Mouse (Mus musculus) thymus, adult 2 months (tissue): ENCODE measurements around the gene Dlx6. TPM values are rescaled to one million over a fixed set of nuclear protein-coding genes. Genes with fewer than 3 reads are reported as not detected.

Experiments
- DNase-seq: peaks from one replicate; pipeline ENCODE4 v3.0.0; 2021
- H3K27ac ChIP-seq: fragments of 200-500 bp; 2 replicates; pipeline ENCODE4 v1.5.1; 2012; ENCODE audit warnings: low read length, control low read depth; ENCODE audit not compliant: control insufficient read depth, insufficient read depth
- H3K27me3 ChIP-seq: fragments of 200-500 bp; 2 replicates; pipeline ENCODE4 v1.6.1; 2012; ENCODE audit warnings: mild to moderate bottlenecking, low read length, moderate library complexity, mixed read lengths; ENCODE audit not compliant: control insufficient read depth, insufficient read depth
- H3K36me3 ChIP-seq: fragments of 200-500 bp; 2 replicates; pipeline ENCODE4 v1.6.1; 2012; ENCODE audit warnings: mild to moderate bottlenecking, low read length, moderate library complexity; ENCODE audit not compliant: control insufficient read depth, insufficient read depth
- H3K4me1 ChIP-seq: fragments of 200-500 bp; replicated peaks from 2 replicates; pipeline ENCODE4 v1.6.1; 2012; ENCODE audit warnings: low read length; ENCODE audit not compliant: control insufficient read depth, insufficient read depth
- H3K4me3 ChIP-seq: fragments of 200-500 bp; 2 replicates; pipeline ENCODE4 v1.5.1; 2012; ENCODE audit warnings: mild to moderate bottlenecking, low read length, control low read depth, moderate library complexity; ENCODE audit not compliant: control insufficient read depth, insufficient read depth
- CTCF ChIP-seq: fragments of 200-500 bp; IDR thresholded peaks from 2 replicates; pipeline ENCODE4 v1.5.1; 2012; ENCODE audit warnings: mild to moderate bottlenecking, control low read depth, low read length, moderate library complexity, borderline replicate concordance; ENCODE audit not compliant: control insufficient read depth, poor library complexity, insufficient read depth; ENCODE audit errors: extremely low read depth
- POLR2A ChIP-seq: fragments of 200-500 bp; IDR thresholded peaks from 2 replicates; pipeline ENCODE4 v1.6.1; 2012; ENCODE audit warnings: mild to moderate bottlenecking, low read length, control low read depth, moderate library complexity; ENCODE audit not compliant: control insufficient read depth, poor library complexity, insufficient read depth; ENCODE audit errors: extremely low read depth
- WGBS: fragments of 180-500 bp; shearing (Covaris S2); methylation state at CpG from one replicate; pipeline ENCODE4 v1.1.7; 2018; 5-methylcytosine and 5-hydroxymethylcytosine counted together
- polyA plus RNA-seq: library from polyadenylated mRNA; depleted of rRNA; stranded (reverse); fragments of >200 nt; gene quantifications from 2 replicates; pipeline ENCODE4 v1.2.3, GENCODE M21; 2012

Gene Dlx6
- polyA plus RNA-seq, 1 experiment = not detected

GRCm38 (mm10) chr6:6861798-6862428 lies 1.2 kb upstream of the Dlx6 start:
- no peak overlapping the region for H3K4me3 ChIP-seq
- no peaks in the 10 kb centered on the region for H3K36me3 ChIP-seq
- 5% methylated on average over 11 of the region's 11 CpGs for whole genome bisulfite sequencing
- H3K27me3 ChIP-seq = peaks cover 20% of the 10 kb centered on the region
- no peak for DNase-seq
- TF ChIP-seq POLR2A = no peak
- no peak for TF ChIP-seq CTCF
- no peak overlapping the region for H3K27ac ChIP-seq
- H3K4me1 ChIP-seq = no peaks in the 10 kb centered on the region

GRCm38 (mm10) chr6:6862611-6863010 lies 523 bp upstream of the Dlx6 start:
- peak; percentile 13 for DNase-seq
- Histone ChIP-seq H3K36me3 (no peaks in the 10 kb centered on the region), H3K4me3 (no peak overlapping the region), H3K4me1 (no peaks in the 10 kb centered on the region), H3K27me3 (peaks cover 20% of the 10 kb centered on the region), H3K27ac (no peak overlapping the region)
- 9% methylated on average over 23 of the region's 23 CpGs for WGBS
- TF ChIP-seq CTCF (no peak), POLR2A (no peak)

GRCm38 (mm10) chr6:6863955-6864354 lies 821 bp downstream of the Dlx6 start:
- Histone ChIP-seq H3K36me3 (no peaks in the 10 kb centered on the region), H3K27ac (no peak overlapping the region), H3K4me1 (no peaks in the 10 kb centered on the region), H3K27me3 (peaks cover 18% of the 10 kb centered on the region), H3K4me3 (no peak overlapping the region)
- no peak for DNase-seq
- TF ChIP-seq POLR2A = no peak
- TF ChIP-seq CTCF = no peak
- 5% methylated on average over 21 of the region's 21 CpGs for WGBS

GRCm38 (mm10) chr6:6864441-6865440 lies 1.6 kb downstream of the Dlx6 start:
- no peak for DNase-seq
- H3K4me1 ChIP-seq = no peaks in the 10 kb centered on the region
- H3K36me3 ChIP-seq = no peaks in the 10 kb centered on the region
- WGBS = 8% methylated on average over 36 of the region's 36 CpGs
- TF ChIP-seq CTCF (no peak), POLR2A (no peak)
- peaks cover 18% of the 10 kb centered on the region for H3K27me3 ChIP-seq
- H3K27ac ChIP-seq = no peak overlapping the region
- H3K4me3 ChIP-seq = no peak overlapping the region

- Histone ChIP-seq H3K4me3 (no peak overlapping the region), H3K4me1 (no peaks in the 10 kb centered on the region), H3K27me3 (peaks cover 16% of the 10 kb centered on the region), H3K36me3 (no peaks in the 10 kb centered on the region), H3K27ac (no peak overlapping the region)
- no peak for DNase-seq
- 9% methylated on average over 9 of the region's 9 CpGs for WGBS
- no peak for TF ChIP-seq CTCF
Observed at GRCm38 (mm10) chr6:6867031-6867430, 3.9 kb downstream of the Dlx6 start.

GRCm38 (mm10) chr6:6869041-6869685 lies 6.0 kb downstream of the Dlx6 start:
- H3K4me3 ChIP-seq = no peak overlapping the region
- TF ChIP-seq POLR2A (no peak), CTCF (no peak)
- no peak for DNase-seq
- no peak overlapping the region for H3K27ac ChIP-seq
- 11% methylated on average over 13 of the region's 13 CpGs for WGBS
- no peaks in the 10 kb centered on the region for H3K36me3 ChIP-seq
- H3K27me3 ChIP-seq = peaks cover 7% of the 10 kb centered on the region
- no peaks in the 10 kb centered on the region for H3K4me1 ChIP-seq
